Mouse (Mus musculus) cortical plate, adult 2 months (tissue): ENCODE data around the gene Rhcg. TPM values are rescaled to one million over a fixed set of nuclear protein-coding genes. Genes with fewer than 3 reads are reported as not detected.

Source experiments
- H3K27ac ChIP-seq: fragments of 200-500 bp; 2 replicates; pipeline ENCODE4 v1.5.1; 2012; ENCODE audit warnings: low read length, control low read depth, inconsistent platforms; ENCODE audit not compliant: insufficient read depth
- H3K4me1 ChIP-seq: fragments of 200-500 bp; 2 replicates; pipeline ENCODE4 v1.6.1; 2011; ENCODE audit warnings: low read length; ENCODE audit not compliant: control insufficient read depth, insufficient read depth
- H3K4me3 ChIP-seq: fragments of 200-500 bp; 2 replicates; pipeline ENCODE4 v1.5.1; 2011; ENCODE audit warnings: mild to moderate bottlenecking, low read length, control low read depth; ENCODE audit not compliant: insufficient read depth
- CTCF ChIP-seq: fragments of 200-500 bp; IDR thresholded peaks from 2 replicates; pipeline ENCODE4 v1.5.1; 2011; ENCODE audit warnings: mild to moderate bottlenecking, control low read depth, low read length; ENCODE audit not compliant: insufficient read depth; ENCODE audit errors: extremely low read depth
- POLR2A ChIP-seq: fragments of 200-500 bp; IDR thresholded peaks from 2 replicates; pipeline ENCODE4 v1.6.1; 2011; ENCODE audit warnings: mild to moderate bottlenecking, low read length, control low read depth; ENCODE audit not compliant: insufficient read depth; ENCODE audit errors: extremely low read depth
- polyA plus RNA-seq: library from polyadenylated mRNA; depleted of rRNA; stranded (reverse); fragments of >200 nt; gene quantifications from 2 replicates; pipeline ENCODE4 v1.2.3, GENCODE M21; 2012

Rhcg gene
- polyA plus RNA-seq, 1 experiment, result 0.38 TPM

GRCm38 (mm10) chr7:79578851-79579241, 38.6 kb downstream of the Rhcg start:
- no peak for TF ChIP-seq POLR2A
- TF ChIP-seq CTCF, result no peak
- Histone ChIP-seq H3K4me1 (0 out of 2 replicates have a peak, but pooled peaks cover 5% of the 10 kb centered on the region), H3K4me3 (no peak overlapping the region), H3K27ac (no peak overlapping the region)

GRCm38 (mm10) chr7:79577931-79578850, 39.3 kb downstream of the Rhcg start:
- TF ChIP-seq POLR2A (no peak), CTCF (no peak)
- no peak overlapping the region for H3K4me3 ChIP-seq
- H3K4me1 ChIP-seq, result 0 out of 2 replicates have a peak, but pooled peaks cover 5% of the 10 kb centered on the region
- H3K27ac ChIP-seq, result no peak overlapping the region

GRCm38 (mm10) chr7:79577096-79577874, 40.2 kb downstream of the Rhcg start:
- no peak overlapping the region for H3K4me3 ChIP-seq
- no peak overlapping the region for H3K27ac ChIP-seq
- H3K4me1 ChIP-seq, result 0 out of 2 replicates have a peak, but pooled peaks cover 5% of the 10 kb centered on the region
- TF ChIP-seq CTCF (no peak), POLR2A (no peak)

- Histone ChIP-seq H3K4me1 (0 out of 2 replicates have a peak, but pooled peaks cover 5% of the 10 kb centered on the region), H3K27ac (no peak overlapping the region), H3K4me3 (no peak overlapping the region)
- TF ChIP-seq CTCF (peak; percentile 56), POLR2A (no peak)
These were observed 40.8 kb downstream of the Rhcg start for GRCm38 (mm10) chr7:79576659-79577058.

- TF ChIP-seq POLR2A (no peak), CTCF (no peak)
- no peaks in the 10 kb centered on the region; the same call in 1 of the 2 replicates for H3K4me1 ChIP-seq
- no peak overlapping the region for H3K27ac ChIP-seq
- no peak overlapping the region for H3K4me3 ChIP-seq
These were observed 45.2 kb downstream of the Rhcg start for GRCm38 (mm10) chr7:79572191-79572818.

- Histone ChIP-seq H3K27ac (peak overlapping the region; percentile 62; the same call in 1 of the 2 replicates), H3K4me3 (no peak overlapping the region), H3K4me1 (no peaks in the 10 kb centered on the region; the same call in 1 of the 2 replicates)
- TF ChIP-seq CTCF (no peak), POLR2A (no peak)
These were observed 48.4 kb downstream of the Rhcg start for GRCm38 (mm10) chr7:79568937-79569535.

- H3K4me3 ChIP-seq, result no peak overlapping the region
- no peaks in the 10 kb centered on the region; the same call in 1 of the 2 replicates for H3K4me1 ChIP-seq
- no peak overlapping the region for H3K27ac ChIP-seq
- TF ChIP-seq POLR2A (no peak), CTCF (no peak)
These were observed 49.2 kb downstream of the Rhcg start for GRCm38 (mm10) chr7:79568212-79568611.

GRCm38 (mm10) chr7:79563675-79564074, 53.8 kb downstream of the Rhcg start:
- Histone ChIP-seq H3K4me3 (no peak overlapping the region), H3K27ac (no peak overlapping the region), H3K4me1 (no peaks in the 10 kb centered on the region; the same call in 1 of the 2 replicates)
- peak; percentile 33; the same call in 1 of the 2 replicates for TF ChIP-seq CTCF
- no peak for TF ChIP-seq POLR2A

GRCm38 (mm10) chr7:79562385-79562784, 55.1 kb downstream of the Rhcg start:
- Histone ChIP-seq H3K4me3 (no peak overlapping the region), H3K27ac (no peak overlapping the region), H3K4me1 (no peaks in the 10 kb centered on the region)
- no peak for TF ChIP-seq CTCF
- no peak for TF ChIP-seq POLR2A
